Mouse (Mus musculus) limb, embryonic 11.5 days (tissue): ENCODE measurements at regions not wholly inside any gene's neighbourhood (a gene's known extent, or its start where the extent isn't known, plus 50 kb on each side); places are given as distances from the start of the nearest gene placed in this dataset.

Experiments
- ATAC-seq: fragments of 200-750 bp; cut with Nextera tagmentation; 2 replicates; pipeline ENCODE4 v1.8.0; 2017; ENCODE audit warnings: low read depth; ENCODE audit not compliant: insufficient number of reproducible peaks, low FRiP score, low TSS enrichment
- DNase-seq: peaks from one replicate; pipeline ENCODE4 v3.0.0-alpha.2; 2015; ENCODE audit warnings: low spot score
- H3K27ac ChIP-seq: fragments of 300-500 bp; sonication (generic); replicated peaks from 2 replicates; pipeline ENCODE4 v1.5.1; 2014; ENCODE audit warnings: low read depth, mild to moderate bottlenecking, low read length
- H3K27me3 ChIP-seq: fragments of 300-500 bp; sonication (generic); 2 replicates; pipeline ENCODE4 v1.6.1; 2014; ENCODE audit warnings: mild to moderate bottlenecking, low read length, mixed read lengths; ENCODE audit not compliant: control insufficient read depth, insufficient read depth
- H3K36me3 ChIP-seq: fragments of 300-500 bp; sonication (generic); 2 replicates; pipeline ENCODE4 v1.6.1; 2014; ENCODE audit warnings: mild to moderate bottlenecking, low read length, moderate library complexity, mixed read lengths; ENCODE audit not compliant: control insufficient read depth, insufficient read depth
- H3K4me1 ChIP-seq: fragments of 300-500 bp; sonication (generic); 2 replicates; pipeline ENCODE4 v1.6.1; 2014; ENCODE audit warnings: low read length, mixed read lengths; ENCODE audit not compliant: control insufficient read depth, insufficient read depth
- H3K4me2 ChIP-seq: fragments of 300-500 bp; sonication (generic); 2 replicates; pipeline ENCODE4 v1.6.1; 2014; ENCODE audit warnings: low read depth, mild to moderate bottlenecking, moderate library complexity; ENCODE audit not compliant: severe bottlenecking
- H3K4me3 ChIP-seq: fragments of 300-500 bp; sonication (generic); 2 replicates; pipeline ENCODE4 v1.5.1; 2014; ENCODE audit warnings: low read depth, low read length
- H3K9ac ChIP-seq: fragments of 300-500 bp; sonication (generic); 2 replicates; pipeline ENCODE4 v1.6.1; 2014; ENCODE audit warnings: mild to moderate bottlenecking, low read length
- H3K9me3 ChIP-seq: fragments of 300-500 bp; sonication (generic); 2 replicates; pipeline ENCODE4 v1.6.1; 2016; ENCODE audit warnings: low read length; ENCODE audit not compliant: control insufficient read depth
- WGBS: fragments of 180-500 bp; shearing (Covaris S2); extraction: QIAGEN DNeasy Blood & Tissue Kit; methylation state at CpG from one replicate; pipeline ENCODE4 v1.1.7; 2014; 5-methylcytosine and 5-hydroxymethylcytosine counted together

DNA sequence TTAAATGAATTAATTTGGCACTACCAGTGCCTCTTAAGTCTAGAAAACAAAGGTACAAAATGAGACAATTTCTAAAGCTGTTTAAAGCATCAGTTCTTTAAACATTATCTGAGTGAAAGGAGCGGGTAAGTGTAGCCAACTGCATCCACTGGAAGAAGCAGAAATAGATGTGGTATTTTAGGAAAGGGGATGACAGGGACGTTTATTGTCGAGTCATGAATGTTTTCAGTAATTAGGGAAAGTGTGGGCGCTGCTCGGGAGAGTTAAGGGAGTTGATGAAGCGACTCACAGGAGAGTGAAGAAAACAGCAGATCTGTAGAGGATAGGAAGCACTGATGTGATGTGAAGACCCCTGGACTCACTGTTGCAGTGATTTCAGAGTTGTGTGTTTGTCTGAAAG lies 68.1 kb upstream of the Ufm1 start:
- no peaks in the 10 kb centered on the region for H3K4me1 ChIP-seq
- no peak overlapping the region for H3K4me3 ChIP-seq
- DNase-seq: no peak
- no peak overlapping the region for H3K4me2 ChIP-seq
- no peaks in the 10 kb centered on the region for H3K9me3 ChIP-seq
- no peak overlapping the region for H3K27ac ChIP-seq
- H3K27me3 ChIP-seq: no peaks in the 10 kb centered on the region
- H3K9ac ChIP-seq: no peak overlapping the region
- 81% methylated on average over 6 of the region's 6 CpGs for WGBS
- no peaks in the 10 kb centered on the region for H3K36me3 ChIP-seq
- ATAC-seq: no peak

DNA sequence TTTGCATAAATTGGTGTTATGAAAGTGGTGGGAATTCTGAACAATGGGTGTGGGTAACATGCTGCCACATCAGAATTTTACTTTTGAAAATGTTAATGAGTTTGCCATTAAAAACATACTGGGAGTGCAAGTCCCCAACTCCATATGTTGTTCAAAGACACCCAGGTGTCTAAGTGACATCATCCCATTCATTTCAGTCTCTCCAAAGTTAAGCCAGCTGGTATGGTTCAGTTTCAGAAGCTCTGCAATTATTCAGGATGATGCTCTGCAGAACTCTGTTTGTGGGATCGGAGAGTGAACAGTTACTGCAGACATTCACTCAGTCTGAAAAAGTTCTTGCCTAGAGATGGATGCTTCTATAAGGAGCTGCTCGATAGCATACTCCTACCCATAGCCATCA lies 56.3 kb upstream of the Ufm1 start:
- no peak for DNase-seq
- Histone ChIP-seq H3K36me3 (no peaks in the 10 kb centered on the region), H3K27ac (no peak overlapping the region), H3K9me3 (no peaks in the 10 kb centered on the region), H3K4me1 (no peaks in the 10 kb centered on the region), H3K9ac (no peak overlapping the region), H3K27me3 (no peaks in the 10 kb centered on the region), H3K4me3 (no peak overlapping the region), H3K4me2 (no peak overlapping the region)
- ATAC-seq: no peak
- 92% methylated on average over 2 of the region's 2 CpGs for WGBS

DNA sequence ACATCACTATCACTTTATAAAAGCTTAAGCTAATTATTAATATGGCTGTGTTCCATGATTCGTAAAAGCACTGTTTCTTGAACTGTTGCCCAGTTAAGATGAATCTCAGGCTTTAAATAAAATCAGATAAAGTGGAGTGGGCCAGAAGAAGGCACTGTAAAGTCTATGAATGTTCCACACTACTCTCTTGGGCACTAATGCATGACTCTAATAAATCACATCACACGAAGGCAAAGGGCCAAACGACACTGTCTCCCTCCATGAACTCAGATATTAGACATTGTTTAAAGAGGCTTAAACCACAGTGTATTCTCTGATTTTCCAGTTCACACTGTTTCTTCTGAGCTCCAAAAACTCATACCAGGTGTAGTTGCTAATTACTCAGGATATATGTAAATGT lies 55.9 kb upstream of the Ufm1 start:
- H3K4me3 ChIP-seq: no peak overlapping the region
- ATAC-seq (no peak), DNase-seq (no peak)
- no peak overlapping the region for H3K27ac ChIP-seq
- no peaks in the 10 kb centered on the region for H3K4me1 ChIP-seq
- H3K9me3 ChIP-seq: no peaks in the 10 kb centered on the region
- H3K36me3 ChIP-seq: no peaks in the 10 kb centered on the region
- no peaks in the 10 kb centered on the region for H3K27me3 ChIP-seq
- WGBS: 76% methylated on average over 3 of the region's 3 CpGs
- H3K4me2 ChIP-seq: no peak overlapping the region
- H3K9ac ChIP-seq: no peak overlapping the region

DNA sequence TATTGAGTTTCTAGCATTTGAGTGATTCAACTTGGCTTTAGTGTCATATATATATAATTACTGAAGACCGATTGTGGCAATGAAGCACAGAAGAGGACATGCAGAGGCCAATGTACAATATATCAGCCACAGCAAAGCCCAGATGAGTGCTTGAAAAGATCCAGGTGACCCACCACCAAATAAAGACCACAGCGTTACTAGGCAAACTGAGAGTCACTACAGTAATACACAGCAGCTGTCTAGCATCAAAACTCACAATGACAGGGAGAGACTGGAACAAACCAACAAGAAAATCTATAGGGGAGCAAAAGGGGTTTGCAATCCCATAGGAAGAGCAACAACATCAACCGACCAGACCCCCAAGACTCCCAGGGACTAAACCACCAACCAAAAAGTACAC lies 54.3 kb upstream of the Ufm1 start:
- Histone ChIP-seq H3K9me3 (no peaks in the 10 kb centered on the region), H3K4me3 (no peak overlapping the region), H3K4me2 (no peak overlapping the region), H3K9ac (no peak overlapping the region), H3K27ac (no peak overlapping the region), H3K27me3 (no peaks in the 10 kb centered on the region), H3K4me1 (no peaks in the 10 kb centered on the region), H3K36me3 (no peaks in the 10 kb centered on the region)
- DNase-seq: no peak
- 84% methylated on average over 3 of the region's 3 CpGs for WGBS
- ATAC-seq: no peak

DNA sequence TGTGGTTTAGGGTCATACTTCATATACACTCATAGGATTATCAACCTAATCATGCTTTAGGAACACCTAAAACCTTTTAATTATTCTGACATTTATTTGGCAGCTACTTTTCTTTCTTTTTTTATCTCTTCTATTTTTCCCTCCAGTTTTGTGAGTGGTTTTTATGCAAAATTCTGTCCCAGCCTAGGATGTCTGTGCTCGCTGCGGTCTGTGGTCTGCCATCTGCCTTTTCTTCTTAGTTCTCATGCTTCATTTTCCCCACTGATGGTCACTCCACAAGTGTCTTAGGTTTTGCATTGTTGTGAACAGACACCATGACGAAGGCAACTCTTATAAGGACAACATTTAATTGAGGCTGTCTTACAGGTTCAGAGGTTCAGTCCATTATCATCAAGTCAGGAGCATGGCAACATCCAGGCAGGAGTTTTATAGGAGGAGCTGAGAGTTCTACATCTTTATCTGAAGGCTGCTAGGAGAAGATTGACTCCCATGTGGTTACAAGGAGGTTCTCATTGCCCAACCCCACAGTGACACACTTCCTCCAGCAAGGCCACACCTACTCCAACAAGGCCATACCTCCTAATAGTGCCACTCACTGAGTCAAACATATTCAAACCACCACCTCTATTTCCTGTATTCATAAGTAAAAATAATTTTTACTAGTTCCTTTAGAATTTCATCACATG lies 50.5 kb upstream of the Ufm1 start:
- Histone ChIP-seq H3K4me3 (no peak overlapping the region), H3K4me2 (no peak overlapping the region), H3K4me1 (no peaks in the 10 kb centered on the region), H3K36me3 (no peaks in the 10 kb centered on the region), H3K27ac (no peak overlapping the region), H3K9ac (no peak overlapping the region), H3K9me3 (no peaks in the 10 kb centered on the region), H3K27me3 (no peaks in the 10 kb centered on the region)
- ATAC-seq (no peak), DNase-seq (no peak)
- 92% methylated on average over 3 of the region's 3 CpGs for WGBS
